Mouse (Mus musculus): ENCODE measurements around the gene Sost.

DNA sequence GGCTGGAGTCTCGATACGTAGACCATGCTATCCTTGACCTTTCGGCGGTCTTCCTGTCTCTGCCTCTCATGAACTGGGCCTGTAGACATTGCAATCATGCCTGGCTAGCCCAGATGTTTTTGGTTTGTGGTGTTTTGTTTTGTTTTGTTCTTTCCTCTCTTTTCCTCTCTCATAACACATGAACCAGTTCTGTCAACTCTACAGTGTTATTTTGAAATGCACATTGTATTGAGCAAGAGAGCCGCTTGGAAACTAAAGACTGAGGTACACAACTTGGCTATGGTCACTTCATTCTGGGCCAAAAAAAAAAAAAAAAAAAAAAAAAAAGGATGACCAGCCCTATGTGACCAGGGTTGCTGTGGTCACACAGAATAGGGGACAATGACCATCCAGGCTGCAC is 5.8 kb upstream of the Sost start:
- TF ChIP-seq POLR2A (IDR thresholded peaks at IDR 0.05; ENCODE audit: borderline replicate concordance, insufficient read depth, low read length) (no peak), CTCF (IDR thresholded peaks at IDR 0.05; ENCODE audit: borderline replicate concordance, insufficient read depth, low read depth, low read length) (no peak)

Data from cerebellum, adult 2 months (tissue).